ENCODE assay signal across 8 mouse cellular contexts in genomic region chr4:32656146-32656904, GRCm38 (mm10). TPM values are rescaled to one million over a fixed set of nuclear protein-coding genes. Genes with fewer than 3 reads are reported as not detected.
A peak's percentile ranks its signal among the peaks of the same experiment; 100 is the strongest.
DNase-seq lines count a peak whose midpoint lies in the region; ATAC-seq and TF ChIP-seq lines count a peak whose summit lies in the region.

No protein-coding gene starts in this region.

- H3K9ac ChIP-seq in kidney, embryonic 15.5 days: peak overlapping the region; percentile 19; the same call in 1 of the 2 replicates
- H3K9ac ChIP-seq in embryonic facial prominence, embryonic 12.5 days: peak overlapping the region; percentile 57
- H3K9ac ChIP-seq in hindbrain, postnatal 0 days (replicated peaks; ENCODE audit: low read length): peak overlapping the region; percentile 69; the same call in 1 of the 2 replicates
- H3K9ac ChIP-seq in midbrain, postnatal 0 days (replicated peaks; ENCODE audit: low read length, poor library complexity, severe bottlenecking): peak overlapping the region; percentile 36; the same call in 1 of the 2 replicates

- no peak for DNase-seq in kidney, adult 9 months
- DNase-seq in ES-CJ7 (ENCODE audit: low read depth, low spot score): peak; percentile 60
- peak; percentile 6 for DNase-seq in hindbrain, postnatal 0 days (ENCODE audit: low spot score)
- peak; percentile 2 for DNase-seq in midbrain, postnatal 0 days (ENCODE audit: low spot score)
- DNase-seq in Muller cell, postnatal 12 days (ENCODE audit: inconsistent ontology term): no peak
- no peak for DNase-seq in frontal cortex, postnatal 10 days (ENCODE audit: low spot score in 2 of 2)

- ATAC-seq in kidney, embryonic 15.5 days (replicated peaks; ENCODE audit: low FRiP score): peak; percentile 61
- ATAC-seq in embryonic facial prominence, embryonic 12.5 days (ENCODE audit: insufficient number of reproducible peaks, insufficient read depth, low FRiP score, low TSS enrichment): no peak
- ATAC-seq in hindbrain, postnatal 0 days: peak; percentile 59
- ATAC-seq in midbrain, postnatal 0 days (ENCODE audit: low FRiP score): peak; percentile 41; the same call in 1 of the 2 replicates

- peak overlapping the region; percentile 82 for H3K27ac ChIP-seq in kidney, embryonic 15.5 days
- peak overlapping the region; percentile 18; the same call in 1 of the 2 replicates for H3K27ac ChIP-seq in embryonic facial prominence, embryonic 12.5 days
- H3K27ac ChIP-seq in hindbrain, postnatal 0 days: peak overlapping the region; percentile 86
- H3K27ac ChIP-seq in midbrain, postnatal 0 days (ENCODE audit: low read depth, low read length): peak overlapping the region; percentile 76

- no peaks in the 10 kb centered on the region for H3K27me3 ChIP-seq in kidney, embryonic 15.5 days
- no peaks in the 10 kb centered on the region for H3K27me3 ChIP-seq in embryonic facial prominence, embryonic 12.5 days
- H3K27me3 ChIP-seq in hindbrain, postnatal 0 days (ENCODE audit: insufficient read depth, low read length): no peaks in the 10 kb centered on the region
- H3K27me3 ChIP-seq in midbrain, postnatal 0 days (ENCODE audit: insufficient read depth, low read length): no peaks in the 10 kb centered on the region

- 57% methylated on average over 11 of the region's 11 CpGs for WGBS in kidney, embryonic 15.5 days
- 48% methylated on average over 11 of the region's 11 CpGs for WGBS in embryonic facial prominence, embryonic 12.5 days
- 53% methylated on average over 11 of the region's 11 CpGs for WGBS in hindbrain, postnatal 0 days
- 59% methylated on average over 11 of the region's 11 CpGs for WGBS in midbrain, postnatal 0 days

- no peak for TF ChIP-seq CTCF in hindbrain, postnatal 0 days (IDR thresholded peaks at IDR 0.05; ENCODE audit: low read depth)
- peak; percentile 34 for TF ChIP-seq CTCF in midbrain, postnatal 0 days (IDR thresholded peaks at IDR 0.05)

- no peaks in the 10 kb centered on the region for H3K9me3 ChIP-seq in kidney, embryonic 15.5 days (replicated peaks)
- H3K9me3 ChIP-seq in embryonic facial prominence, embryonic 12.5 days: no peaks in the 10 kb centered on the region
- H3K9me3 ChIP-seq in hindbrain, postnatal 0 days (ENCODE audit: low read length): no peaks in the 10 kb centered on the region
- H3K9me3 ChIP-seq in midbrain, postnatal 0 days (ENCODE audit: low read length): no peaks in the 10 kb centered on the region

- peaks cover 16% of the 10 kb centered on the region for H3K4me1 ChIP-seq in kidney, embryonic 15.5 days
- H3K4me1 ChIP-seq in embryonic facial prominence, embryonic 12.5 days: peaks cover 6% of the 10 kb centered on the region; the same call in 1 of the 2 replicates
- H3K4me1 ChIP-seq in hindbrain, postnatal 0 days (ENCODE audit: insufficient read depth, low read length): no peaks in the 10 kb centered on the region
- H3K4me1 ChIP-seq in midbrain, postnatal 0 days (ENCODE audit: insufficient read depth, low read length): 0 out of 2 replicates have a peak, but pooled peaks cover 4% of the 10 kb centered on the region

- H3K36me3 ChIP-seq in kidney, embryonic 15.5 days: peaks cover 27% of the 10 kb centered on the region
- peaks cover 13% of the 10 kb centered on the region for H3K36me3 ChIP-seq in embryonic facial prominence, embryonic 12.5 days
- H3K36me3 ChIP-seq in hindbrain, postnatal 0 days (ENCODE audit: insufficient read depth, low read length): no peaks in the 10 kb centered on the region
- H3K36me3 ChIP-seq in midbrain, postnatal 0 days (ENCODE audit: insufficient read depth, low read length): peaks cover 4% of the 10 kb centered on the region; the same call in 1 of the 2 replicates

- H3K4me3 ChIP-seq in kidney, embryonic 15.5 days (replicated peaks): peak overlapping the region; percentile 97
- peak overlapping the region; percentile 98 for H3K4me3 ChIP-seq in embryonic facial prominence, embryonic 12.5 days
- peak overlapping the region; percentile 80 for H3K4me3 ChIP-seq in hindbrain, postnatal 0 days (ENCODE audit: low read length)
- H3K4me3 ChIP-seq in midbrain, postnatal 0 days (ENCODE audit: low read depth, low read length): peak overlapping the region; percentile 96

- peak overlapping the region; percentile 67 for H3K4me2 ChIP-seq in kidney, embryonic 15.5 days
- peak overlapping the region; percentile 59 for H3K4me2 ChIP-seq in embryonic facial prominence, embryonic 12.5 days (replicated peaks)
- peak overlapping the region; percentile 72 for H3K4me2 ChIP-seq in hindbrain, postnatal 0 days (ENCODE audit: low read depth, low read length)
- H3K4me2 ChIP-seq in midbrain, postnatal 0 days (ENCODE audit: low read depth, low read length, poor library complexity, severe bottlenecking): peak overlapping the region; percentile 60

RNA-seq across cellular contexts. Expression of gene Mdn1, which starts 0.6 kb away (rescaled TPM):
- polyA plus RNA-seq in kidney, embryonic 15.5 days (2015; fragmentation: Nextera tagmentation; extraction: Ambion mirVana): 15.4 and 16.0 TPM in 2 replicates
- 17.5 and 19.8 TPM in 2 replicates for polyA plus RNA-seq in embryonic facial prominence, embryonic 12.5 days (2016; fragmentation: Nextera tagmentation; extraction: Ambion mirVana)
- total RNA-seq in hindbrain, postnatal 0 days (2014; rRNA removed): 23.0 and 35.7 TPM in 2 replicates
- 8.6 and 8.7 TPM in 2 replicates for polyA plus RNA-seq in hindbrain, postnatal 0 days (2015; fragmentation: Nextera tagmentation; extraction: Ambion mirVana)
- total RNA-seq in midbrain, postnatal 0 days (2014; rRNA removed): 26.8 and 33.6 TPM in 2 replicates
- polyA plus RNA-seq in midbrain, postnatal 0 days (2015; fragmentation: Nextera tagmentation; extraction: Ambion mirVana): 6.1 and 10.1 TPM in 2 replicates

RNA-seq across cellular contexts. Expression of gene Casp8ap2, which starts 41.1 kb away (rescaled TPM):
- 56.4 and 64.7 TPM in 2 replicates for polyA plus RNA-seq in kidney, embryonic 15.5 days (2015; fragmentation: Nextera tagmentation; extraction: Ambion mirVana)
- 60.4 and 70.1 TPM in 2 replicates for polyA plus RNA-seq in embryonic facial prominence, embryonic 12.5 days (2016; fragmentation: Nextera tagmentation; extraction: Ambion mirVana)
- total RNA-seq in hindbrain, postnatal 0 days (2014; rRNA removed): 35.6 and 95.4 TPM in 2 replicates
- polyA plus RNA-seq in hindbrain, postnatal 0 days (2015; fragmentation: Nextera tagmentation; extraction: Ambion mirVana): 31.1 and 32.2 TPM in 2 replicates
- 36.1 and 50.9 TPM in 2 replicates for total RNA-seq in midbrain, postnatal 0 days (2014; rRNA removed)
- 31.7 and 35.6 TPM in 2 replicates for polyA plus RNA-seq in midbrain, postnatal 0 days (2015; fragmentation: Nextera tagmentation; extraction: Ambion mirVana)

RNA-seq across cellular contexts. Expression of gene Gja10, which starts 53.8 kb away (rescaled TPM):
- 0.09 TPM in 1 of 2 replicates, not detected in the other for polyA plus RNA-seq in kidney, embryonic 15.5 days (2015; fragmentation: Nextera tagmentation; extraction: Ambion mirVana)
- polyA plus RNA-seq in embryonic facial prominence, embryonic 12.5 days (2016; fragmentation: Nextera tagmentation; extraction: Ambion mirVana): 0.09 TPM in 1 of 2 replicates, not detected in the other
- not detected in 2 replicates for total RNA-seq in hindbrain, postnatal 0 days (2014; rRNA removed)
- 0.09 and 0.13 TPM in 2 replicates for polyA plus RNA-seq in hindbrain, postnatal 0 days (2015; fragmentation: Nextera tagmentation; extraction: Ambion mirVana)
- not detected in 2 replicates for total RNA-seq in midbrain, postnatal 0 days (2014; rRNA removed)
- polyA plus RNA-seq in midbrain, postnatal 0 days (2015; fragmentation: Nextera tagmentation; extraction: Ambion mirVana): not detected in 2 replicates

Comparison
In these comparisons a context has a peak if more than half of its experiments do, and no peak if none do; other contexts are left out.
1. H3K27ac ChIP-seq: peak in every context shown above with its lines; median percentile 86 in hindbrain, postnatal 0 days; 82 in kidney, embryonic 15.5 days; 76 in midbrain, postnatal 0 days; 18 in embryonic facial prominence, embryonic 12.5 days.
2. H3K9ac ChIP-seq: peak in every context shown above with its lines; median percentile 69 in hindbrain, postnatal 0 days; 57 in embryonic facial prominence, embryonic 12.5 days; 36 in midbrain, postnatal 0 days; 19 in kidney, embryonic 15.5 days.
3. DNase-seq: peak in ES-CJ7 (single experiment), hindbrain, postnatal 0 days (single experiment) and midbrain, postnatal 0 days (single experiment); none in kidney, adult 9 months (single experiment), Muller cell, postnatal 12 days (single experiment) and frontal cortex, postnatal 10 days (0 of 2).
4. Peak in every context shown above with its lines, with median percentiles within 50 percentile points of each other: H3K4me2 ChIP-seq and H3K4me3 ChIP-seq.